Mouse (Mus musculus): ENCODE data around the gene Abca4.

Abca4 gene

GRCm38 (mm10) chr3:122043799-122044547 is at the start of gene Abca4:
Abca4 (plus strand) TSS chr3:122044443.
- no peak for DNase-seq (ENCODE audit: low read depth, low spot score)

GRCm38 (mm10) chr3:121995125-121995524 is 49.1 kb upstream of the Abca4 start:
- no peak for DNase-seq (ENCODE audit: low read depth, low spot score)

- DNase-seq (ENCODE audit: low read depth, low spot score), result no peak
Measured at GRCm38 (mm10) chr3:121999934-122000333, 44.3 kb upstream of the Abca4 start.

GRCm38 (mm10) chr3:122001568-122001967 is 42.7 kb upstream of the Abca4 start:
- no peak for DNase-seq (ENCODE audit: low read depth, low spot score)

GRCm38 (mm10) chr3:122009818-122010217 is 34.4 kb upstream of the Abca4 start:
- no peak for DNase-seq (ENCODE audit: low read depth, low spot score)

- DNase-seq (ENCODE audit: low read depth, low spot score), result no peak
Measured at GRCm38 (mm10) chr3:122010292-122010691, 34.0 kb upstream of the Abca4 start.

- DNase-seq (ENCODE audit: low read depth, low spot score), result no peak
Measured at GRCm38 (mm10) chr3:122012464-122012863, 31.8 kb upstream of the Abca4 start.

- DNase-seq (ENCODE audit: low read depth, low spot score), result no peak
Measured at GRCm38 (mm10) chr3:122018421-122018820, 25.8 kb upstream of the Abca4 start.

GRCm38 (mm10) chr3:122019159-122019558 is 25.1 kb upstream of the Abca4 start:
- DNase-seq (ENCODE audit: low read depth, low spot score), result no peak

- DNase-seq (ENCODE audit: low read depth, low spot score), result no peak
Measured at GRCm38 (mm10) chr3:122021029-122021652, 23.1 kb upstream of the Abca4 start.

- no peak for DNase-seq (ENCODE audit: low read depth, low spot score)
Measured at GRCm38 (mm10) chr3:122022355-122022754, 21.9 kb upstream of the Abca4 start.

- no peak for DNase-seq (ENCODE audit: low read depth, low spot score)
Measured at GRCm38 (mm10) chr3:122026676-122027075, 17.6 kb upstream of the Abca4 start.

- DNase-seq (ENCODE audit: low read depth, low spot score), result no peak
Measured at GRCm38 (mm10) chr3:122027776-122028175, 16.5 kb upstream of the Abca4 start.

- no peak for DNase-seq (ENCODE audit: low read depth, low spot score)
Measured at GRCm38 (mm10) chr3:122033248-122033837, 10.9 kb upstream of the Abca4 start.

- DNase-seq (ENCODE audit: low read depth, low spot score), result no peak
Measured at GRCm38 (mm10) chr3:122034240-122034639, 10.0 kb upstream of the Abca4 start.

- no peak for DNase-seq (ENCODE audit: low read depth, low spot score)
Measured at GRCm38 (mm10) chr3:122035092-122035491, 9.2 kb upstream of the Abca4 start.

- no peak for DNase-seq (ENCODE audit: low read depth, low spot score)
Measured at GRCm38 (mm10) chr3:122040522-122040921, 3.7 kb upstream of the Abca4 start.

- DNase-seq (ENCODE audit: low read depth, low spot score), result no peak
Measured at GRCm38 (mm10) chr3:122043102-122043501, 1.1 kb upstream of the Abca4 start.

- DNase-seq (ENCODE audit: low read depth, low spot score), result no peak
Measured at GRCm38 (mm10) chr3:122046187-122046620, 2.0 kb downstream of the Abca4 start.

GRCm38 (mm10) chr3:122047402-122047801 is 3.2 kb downstream of the Abca4 start:
- DNase-seq (ENCODE audit: low read depth, low spot score), result no peak

GRCm38 (mm10) chr3:122047921-122048861 is 3.9 kb downstream of the Abca4 start:
- no peak for DNase-seq (ENCODE audit: low read depth, low spot score)

GRCm38 (mm10) chr3:122049158-122049557 is 4.9 kb downstream of the Abca4 start:
- no peak for DNase-seq (ENCODE audit: low read depth, low spot score)

All from CD4-positive helper T cell, adult 2 months (primary cell).